Mouse (Mus musculus) midbrain, embryonic 14.5 days (tissue): ENCODE data around the gene Cnih3. TPM values are rescaled to one million over a fixed set of nuclear protein-coding genes. Genes with fewer than 3 reads are reported as not detected.

Experiments
- ATAC-seq: fragments of 200-750 bp; cut with Nextera tagmentation; 2 replicates; pipeline ENCODE4 v1.8.0; 2017; ENCODE audit warnings: moderate number of reproducible peaks, moderate library complexity; ENCODE audit not compliant: low FRiP score, low TSS enrichment
- DNase-seq: peaks from one replicate; pipeline ENCODE4 v3.0.0-alpha.2; 2015
- H3K27ac ChIP-seq: fragments of 300-500 bp; sonication (generic); replicated peaks from 2 replicates; pipeline ENCODE4 v1.5.1; 2014; ENCODE audit warnings: mild to moderate bottlenecking, low read depth, low read length, moderate library complexity
- H3K27me3 ChIP-seq: fragments of 300-500 bp; sonication (generic); 2 replicates; pipeline ENCODE4 v1.6.1; 2014; ENCODE audit warnings: low read length, control low read depth, mixed read lengths; ENCODE audit not compliant: control insufficient read depth, insufficient read depth
- H3K36me3 ChIP-seq: fragments of 300-500 bp; sonication (generic); 2 replicates; pipeline ENCODE4 v1.6.1; 2014; ENCODE audit warnings: low read length, control low read depth; ENCODE audit not compliant: control insufficient read depth, insufficient read depth
- H3K4me1 ChIP-seq: fragments of 300-500 bp; sonication (generic); 2 replicates; pipeline ENCODE4 v1.6.1; 2014; ENCODE audit warnings: mild to moderate bottlenecking, antibody characterized with exemption, low read length, control low read depth; ENCODE audit not compliant: control insufficient read depth, insufficient read depth
- H3K4me2 ChIP-seq: fragments of 300-500 bp; sonication (generic); 2 replicates; pipeline ENCODE4 v1.6.1; 2014; ENCODE audit warnings: mild to moderate bottlenecking, low read length, moderate library complexity
- H3K4me3 ChIP-seq: fragments of 300-500 bp; sonication (generic); replicated peaks from 2 replicates; pipeline ENCODE4 v1.5.1; 2014; ENCODE audit warnings: low read depth, low read length
- H3K9ac ChIP-seq: fragments of 300-500 bp; sonication (generic); replicated peaks from 2 replicates; pipeline ENCODE4 v1.6.1; 2014; ENCODE audit warnings: mild to moderate bottlenecking, low read length, moderate library complexity
- H3K9me3 ChIP-seq: fragments of 300-500 bp; sonication (generic); 2 replicates; pipeline ENCODE4 v1.6.1; 2016; ENCODE audit warnings: low read length, control low read depth, mixed read lengths; ENCODE audit not compliant: control insufficient read depth
- WGBS: fragments of 180-500 bp; shearing (Covaris S2); extraction: QIAGEN DNeasy Blood & Tissue Kit; methylation state at CpG from one replicate; pipeline ENCODE4 v1.1.7; 2014; 5-methylcytosine and 5-hydroxymethylcytosine counted together
- polyA plus RNA-seq: library from polyadenylated mRNA; unstranded; fragments of >200 nt; fragmentation: Nextera tagmentation; extraction: Ambion mirVana; gene quantifications from 2 replicates; pipeline ENCODE4 v1.2.1, GENCODE M21; 2014

Cnih3 gene
- 7.6 and 10.3 TPM in 2 replicates for polyA plus RNA-seq

DNA sequence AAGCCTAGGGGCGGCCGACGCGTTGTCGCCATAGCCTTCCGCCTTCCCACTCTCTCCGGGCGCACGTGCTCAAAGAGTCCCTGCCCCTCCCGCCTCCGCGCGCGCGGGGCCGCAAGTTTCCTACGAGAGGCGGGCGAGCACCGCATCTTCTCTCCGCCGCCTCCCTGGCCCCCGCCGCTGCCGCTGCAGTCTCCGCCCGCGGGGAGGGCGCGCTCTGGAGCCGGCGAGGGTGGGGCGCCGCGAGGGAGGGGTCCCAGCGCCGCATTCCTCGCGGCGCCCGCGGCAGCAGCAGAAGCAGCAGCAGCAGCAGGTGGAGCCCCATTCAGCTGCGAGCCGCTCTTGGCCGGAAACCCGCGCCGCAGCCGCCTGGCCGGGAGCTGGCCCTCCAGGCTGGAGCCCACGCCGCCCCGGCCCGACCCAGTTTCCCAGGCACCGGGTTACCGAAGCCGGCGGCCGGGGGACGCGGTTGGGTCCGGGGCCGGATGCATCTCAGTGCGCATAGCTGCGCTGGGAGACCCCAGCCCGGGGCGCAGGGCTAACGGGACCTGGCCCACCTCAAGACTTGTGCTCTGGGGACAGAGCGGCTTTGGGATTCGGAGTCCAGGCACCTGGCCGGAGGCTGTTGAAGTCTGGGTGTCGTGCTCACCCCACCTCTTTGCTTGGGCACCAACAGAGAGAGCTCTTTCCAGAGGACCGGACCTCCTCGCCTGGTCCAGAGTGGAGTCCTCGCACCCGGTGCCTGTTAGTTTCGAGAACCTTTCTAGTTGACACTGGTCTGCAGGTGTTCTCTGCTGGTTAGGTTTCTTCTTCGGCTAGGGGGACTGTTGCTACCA is at the start of gene Cnih3:
Gene Cnih3, plus strand, starts transcription at position 262 of the 833 bp plus-strand sequence.
- H3K27me3 ChIP-seq: peaks cover 30% of the 10 kb centered on the region
- peak within 1 kb of the TSS; percentile 99 for H3K4me2 ChIP-seq
- peak within 1 kb of the TSS; percentile 62 for H3K9ac ChIP-seq
- H3K36me3 ChIP-seq: no peaks in the 10 kb centered on the region
- no peaks in the 10 kb centered on the region for H3K9me3 ChIP-seq
- H3K27ac ChIP-seq: no peak within 1 kb of the TSS
- H3K4me1 ChIP-seq: peaks cover 18% of the 10 kb centered on the region
- peak within 1 kb of the TSS; percentile 61 for H3K4me3 ChIP-seq
- WGBS: under 1% methylated on average over 78 of the region's 78 CpGs
- ATAC-seq (peak; percentile 68), DNase-seq (peak; percentile 84)

DNA sequence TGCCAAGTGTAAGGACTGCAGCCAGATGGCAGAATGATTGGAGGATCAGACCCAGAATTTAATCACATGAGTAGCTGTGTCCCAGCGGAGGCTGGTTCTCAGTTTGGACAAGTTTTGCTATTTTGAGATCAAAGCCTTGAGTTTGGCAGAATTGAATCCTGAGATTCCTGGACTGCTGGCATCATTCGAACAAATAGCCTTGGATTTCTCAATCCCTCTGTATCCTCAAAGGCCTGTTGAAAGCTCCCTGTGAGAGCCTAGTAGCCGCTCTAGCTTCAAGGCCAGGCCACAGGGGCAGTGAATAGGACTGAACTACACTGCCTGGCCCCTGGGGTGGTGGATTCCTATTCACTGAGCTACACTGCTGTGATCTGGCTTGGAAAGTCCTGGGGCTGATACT is 44.4 kb upstream of the Cnih3 start:
- no peaks in the 10 kb centered on the region for H3K4me1 ChIP-seq
- no peaks in the 10 kb centered on the region for H3K9me3 ChIP-seq
- H3K4me3 ChIP-seq: no peak overlapping the region
- H3K27ac ChIP-seq: no peak overlapping the region
- H3K27me3 ChIP-seq: no peaks in the 10 kb centered on the region
- no peaks in the 10 kb centered on the region for H3K36me3 ChIP-seq
- DNase-seq (no peak), ATAC-seq (no peak)
- H3K4me2 ChIP-seq: no peak overlapping the region
- 73% methylated on average over 3 of the region's 3 CpGs for WGBS
- no peak overlapping the region for H3K9ac ChIP-seq

DNA sequence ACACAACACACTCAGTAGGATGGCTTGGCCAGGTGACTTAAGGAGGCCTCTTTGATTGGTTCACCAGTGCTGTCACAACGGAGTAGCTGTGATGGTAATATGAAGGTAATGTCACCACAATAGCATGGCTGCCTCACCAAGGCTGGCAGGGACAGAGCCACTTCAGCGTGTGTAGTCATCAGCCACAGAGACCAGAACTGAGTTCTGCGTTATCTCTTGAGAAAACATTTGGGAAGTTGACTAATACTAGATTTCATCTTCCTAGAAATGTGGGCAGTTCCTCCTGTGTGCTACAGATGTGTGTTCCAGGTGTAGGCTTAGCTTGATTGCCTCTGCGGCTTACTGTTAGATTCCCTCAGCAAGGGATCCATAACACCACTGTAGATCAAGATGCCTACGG is 41.7 kb upstream of the Cnih3 start:
- H3K27me3 ChIP-seq: no peaks in the 10 kb centered on the region
- no peak overlapping the region for H3K4me3 ChIP-seq
- H3K9me3 ChIP-seq: no peaks in the 10 kb centered on the region
- H3K36me3 ChIP-seq: no peaks in the 10 kb centered on the region
- whole genome bisulfite sequencing: 91% methylated on average over 5 of the region's 5 CpGs
- H3K27ac ChIP-seq: no peak overlapping the region
- ATAC-seq: no peak
- H3K9ac ChIP-seq: no peak overlapping the region
- DNase-seq: no peak
- H3K4me1 ChIP-seq: no peaks in the 10 kb centered on the region
- no peak overlapping the region for H3K4me2 ChIP-seq

DNA sequence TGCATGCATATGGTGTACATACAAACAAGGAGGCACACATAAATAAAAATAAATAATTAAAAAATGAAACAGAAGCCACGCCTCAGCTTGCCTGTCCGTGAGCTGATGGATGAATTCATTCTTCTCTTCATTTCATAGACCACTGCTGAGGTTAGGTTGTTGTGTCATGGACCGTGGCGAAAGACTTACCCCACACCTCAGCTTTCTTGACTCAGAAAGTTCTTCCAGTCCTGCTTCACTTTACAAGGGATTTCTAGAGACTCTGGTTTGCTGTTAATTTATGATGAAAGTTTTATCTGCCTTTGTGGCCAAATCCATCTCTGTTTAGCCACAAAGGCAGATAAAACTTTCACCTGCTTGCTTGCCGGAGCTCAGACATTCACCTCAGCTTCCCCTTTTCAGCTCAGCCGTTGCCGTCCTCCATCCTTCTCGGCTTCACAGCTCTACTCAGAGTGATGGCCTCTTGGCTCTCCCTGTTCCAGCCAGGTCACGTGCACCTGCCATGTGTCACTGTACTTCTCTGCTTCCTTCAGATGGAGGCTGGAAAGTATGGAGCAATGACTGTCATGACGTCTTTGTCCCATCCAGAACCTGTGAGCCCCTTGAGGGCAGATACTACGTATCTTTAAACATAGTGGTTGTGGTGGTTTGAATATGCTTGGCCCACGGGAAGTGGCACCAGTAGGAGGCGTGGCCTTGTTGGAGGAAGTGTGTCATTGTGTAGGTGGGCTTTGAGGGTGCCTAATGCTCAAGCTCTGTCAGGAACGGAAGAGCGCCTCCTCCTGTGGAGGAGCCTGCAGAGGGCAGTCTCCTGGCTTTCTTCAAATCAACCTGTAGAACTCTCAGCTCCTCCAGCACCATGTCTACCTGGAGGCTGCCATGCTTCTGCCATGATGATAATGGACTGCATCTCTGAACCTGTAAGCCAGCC is 40.0 kb upstream of the Cnih3 start:
- 94% methylated on average over 15 of the region's 15 CpGs for WGBS
- Histone ChIP-seq H3K36me3 (no peaks in the 10 kb centered on the region), H3K27me3 (no peaks in the 10 kb centered on the region), H3K4me3 (no peak overlapping the region), H3K9me3 (no peaks in the 10 kb centered on the region), H3K27ac (no peak overlapping the region), H3K4me1 (no peaks in the 10 kb centered on the region), H3K4me2 (no peak overlapping the region), H3K9ac (no peak overlapping the region)
- ATAC-seq (no peak), DNase-seq (no peak)

DNA sequence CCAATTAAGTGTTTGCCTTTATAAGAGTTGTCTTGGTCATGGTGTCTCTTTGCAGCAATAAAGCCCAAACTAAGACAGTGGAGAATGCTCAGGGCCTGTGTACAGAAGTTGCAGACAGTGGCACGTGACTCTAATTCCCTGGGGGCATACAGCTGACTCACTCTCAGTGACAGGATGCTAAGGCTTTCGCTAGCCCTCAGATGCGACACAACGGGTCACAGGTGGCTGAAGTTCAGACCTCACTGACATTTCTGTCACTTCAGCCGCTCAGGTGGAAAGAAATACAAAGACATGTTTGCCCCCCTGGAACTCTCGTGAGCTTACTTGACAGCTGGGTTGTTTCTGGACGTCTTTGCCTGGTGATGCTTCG is 39.4 kb upstream of the Cnih3 start:
- Histone ChIP-seq H3K4me2 (no peak overlapping the region), H3K27ac (no peak overlapping the region), H3K9ac (no peak overlapping the region), H3K4me3 (no peak overlapping the region), H3K36me3 (no peaks in the 10 kb centered on the region), H3K4me1 (no peaks in the 10 kb centered on the region), H3K9me3 (no peaks in the 10 kb centered on the region), H3K27me3 (no peaks in the 10 kb centered on the region)
- WGBS: 86% methylated on average over 8 of the region's 8 CpGs
- ATAC-seq (no peak), DNase-seq (no peak)

DNA sequence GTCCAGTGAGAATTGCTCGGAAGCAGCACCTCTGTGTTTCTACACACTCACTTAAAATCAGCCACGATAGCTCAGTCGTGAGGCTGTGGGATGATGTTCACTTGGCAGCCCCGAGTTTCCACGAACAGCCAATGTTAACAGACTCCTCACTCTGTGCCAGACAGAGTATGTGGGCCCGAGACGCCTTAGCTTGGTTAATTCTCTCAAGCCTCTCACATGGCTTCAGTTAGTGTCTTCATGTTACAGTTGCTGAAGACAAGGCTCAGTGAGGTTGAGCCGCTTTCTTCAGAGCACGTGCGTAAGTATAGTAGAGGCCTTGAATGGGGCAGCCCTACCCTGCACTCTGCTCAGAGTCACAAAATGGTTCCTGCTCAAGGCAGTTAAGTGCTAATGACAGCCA is 38.1 kb upstream of the Cnih3 start:
- Histone ChIP-seq H3K4me1 (no peaks in the 10 kb centered on the region), H3K27ac (no peak overlapping the region), H3K9ac (no peak overlapping the region), H3K4me3 (no peak overlapping the region), H3K27me3 (no peaks in the 10 kb centered on the region), H3K9me3 (no peaks in the 10 kb centered on the region), H3K36me3 (no peaks in the 10 kb centered on the region), H3K4me2 (no peak overlapping the region)
- 89% methylated on average over 10 of the region's 10 CpGs for WGBS
- ATAC-seq (no peak), DNase-seq (no peak)

DNA sequence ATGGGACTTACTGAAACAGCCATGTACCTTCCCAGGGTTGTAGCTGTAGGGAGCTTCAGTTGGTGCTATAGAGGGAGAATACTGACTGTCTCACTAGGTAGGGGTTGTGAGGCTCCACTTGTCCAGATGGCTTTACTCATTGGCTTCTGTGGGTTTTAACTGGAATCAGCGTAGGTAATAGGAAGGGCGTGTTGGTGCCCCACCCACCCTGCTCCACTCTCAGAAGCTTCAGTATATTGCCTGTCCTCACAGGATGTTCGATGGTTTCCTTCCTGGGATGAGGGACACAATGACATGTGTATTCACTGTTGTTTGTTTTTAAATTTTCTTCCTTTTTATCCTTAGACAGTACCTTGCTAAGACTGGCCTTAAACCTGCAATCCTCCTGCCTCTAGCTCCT is 37.1 kb upstream of the Cnih3 start:
- no peak overlapping the region for H3K4me3 ChIP-seq
- no peaks in the 10 kb centered on the region for H3K9me3 ChIP-seq
- DNase-seq: no peak
- no peaks in the 10 kb centered on the region for H3K36me3 ChIP-seq
- ATAC-seq: no peak
- H3K4me2 ChIP-seq: no peak overlapping the region
- H3K4me1 ChIP-seq: no peaks in the 10 kb centered on the region
- no peak overlapping the region for H3K27ac ChIP-seq
- H3K9ac ChIP-seq: no peak overlapping the region
- H3K27me3 ChIP-seq: no peaks in the 10 kb centered on the region
- 89% methylated on average over 3 of the region's 3 CpGs for WGBS

DNA sequence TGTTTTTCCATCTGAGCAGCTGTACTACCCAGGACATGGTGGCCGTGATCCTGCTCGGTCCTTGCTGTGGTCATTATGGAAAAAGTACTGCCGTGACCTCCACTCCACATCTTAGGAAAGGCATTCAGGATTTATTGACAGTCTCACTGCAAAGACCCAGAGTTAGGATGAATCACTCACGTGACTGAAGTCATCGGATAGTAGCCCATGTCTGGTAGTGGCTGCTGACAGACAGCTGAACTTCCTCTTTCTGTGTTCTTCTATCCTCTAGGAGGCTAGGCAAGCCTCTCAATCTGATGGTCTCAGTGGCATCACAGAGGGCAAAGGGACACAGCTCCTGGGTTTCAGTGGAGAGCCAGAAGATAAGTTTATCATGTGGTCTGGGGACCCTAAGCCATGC is 35.9 kb upstream of the Cnih3 start:
- no peak for DNase-seq
- no peaks in the 10 kb centered on the region for H3K4me1 ChIP-seq
- no peaks in the 10 kb centered on the region for H3K9me3 ChIP-seq
- WGBS: 91% methylated on average over 5 of the region's 5 CpGs
- H3K36me3 ChIP-seq: no peaks in the 10 kb centered on the region
- H3K4me2 ChIP-seq: no peak overlapping the region
- H3K9ac ChIP-seq: no peak overlapping the region
- H3K4me3 ChIP-seq: no peak overlapping the region
- no peaks in the 10 kb centered on the region for H3K27me3 ChIP-seq
- no peak for ATAC-seq
- H3K27ac ChIP-seq: no peak overlapping the region
